Mouse (Mus musculus) MEL (cell line): Measurements from ENCODE around the gene Ifnar2. TPM values are rescaled to one million over a fixed set of nuclear protein-coding genes. Genes with fewer than 3 reads are reported as not detected.
"Not testable (repeated sequence)": the region's sequence is repeated elsewhere in the genome, so short reads cannot be mapped to it uniquely, and the experiment has no call there.

Source experiments
- DNase-seq: peaks from one replicate; pipeline ENCODE4 v3.0.0; 2011; ENCODE audit warnings: low read depth, low spot score
- H3K27ac ChIP-seq: 2 replicates; pipeline ENCODE4 v1.5.1; 2012; ENCODE audit warnings: low read depth, mild to moderate bottlenecking, control low read depth, low read length, moderate library complexity; ENCODE audit not compliant: control insufficient read depth
- H3K27me3 ChIP-seq, 2 experiments: fragments of 150-350 bp in 1 of 2; sonication (generic) in 1 of 2; 2 replicates each; pipeline ENCODE4 v1.6.1; 2012; ENCODE audit warnings: low read length in 2 of 2, mild to moderate bottlenecking in 2 of 2, improper control_type of control experiment in 1 of 2, moderate library complexity in 1 of 2; ENCODE audit not compliant: insufficient read depth in 2 of 2, control insufficient read depth in 1 of 2
- H3K36me3 ChIP-seq, 2 experiments: 2 replicates each; pipeline ENCODE4 v1.6.1; 2012 to 2014; ENCODE audit warnings: low read length in 2 of 2, improper control_type of control experiment in 1 of 2, inconsistent platforms in 1 of 2, mild to moderate bottlenecking in 1 of 2; ENCODE audit not compliant: insufficient read depth in 2 of 2, control insufficient read depth in 1 of 2
- H3K4me1 ChIP-seq, 2 experiments: fragments of 150-350 bp in 1 of 2; sonication (generic) in 1 of 2; 2 replicates each; pipeline ENCODE4 v1.6.1; 2012; ENCODE audit warnings: low read length in 2 of 2, improper control_type of control experiment in 1 of 2, mild to moderate bottlenecking in 1 of 2; ENCODE audit not compliant: insufficient read depth in 2 of 2, control insufficient read depth in 1 of 2
- H3K4me3 ChIP-seq, 2 experiments: fragments of 150-350 bp in 1 of 2; sonication (generic) in 1 of 2; 2 replicates each; pipeline ENCODE4 v1.5.1; 2012; ENCODE audit warnings: low read depth in 2 of 2, low read length in 2 of 2, mild to moderate bottlenecking in 2 of 2, moderate library complexity in 2 of 2, control low read depth in 1 of 2, improper control_type of control experiment in 1 of 2; ENCODE audit not compliant: control insufficient read depth in 1 of 2, insufficient read depth in 1 of 2
- H3K79me2 ChIP-seq: 2 replicates; pipeline ENCODE4 v1.6.1; 2012; ENCODE audit warnings: mild to moderate bottlenecking, low read length, moderate library complexity; ENCODE audit not compliant: control insufficient read depth, poor library complexity, insufficient read depth
- H3K9ac ChIP-seq: 2 replicates; pipeline ENCODE4 v1.6.1; 2012; ENCODE audit warnings: low read depth, mild to moderate bottlenecking, control low read depth, low read length, moderate library complexity; ENCODE audit not compliant: control insufficient read depth, poor library complexity, severe bottlenecking
- H3K9me3 ChIP-seq: fragments of 150-350 bp; sonication (generic); replicated peaks from 2 replicates; pipeline ENCODE4 v1.6.1; 2012; ENCODE audit warnings: mild to moderate bottlenecking, low read length, improper control_type of control experiment, moderate library complexity; ENCODE audit not compliant: insufficient read depth
- CHD2 ChIP-seq: IDR thresholded peaks from 2 replicates; pipeline ENCODE4 v1.6.1; 2011; ENCODE audit warnings: low read length, improper control_type of control experiment
- CTCF ChIP-seq, 3 experiments: IDR thresholded peaks in 2 of 3; conservative IDR thresholded peaks in 1 of 3; 2 replicates each; pipeline ENCODE4 v1.5.1; 2011 to 2012; ENCODE audit warnings: low read length in 3 of 3, low read depth in 2 of 3, mild to moderate bottlenecking in 2 of 3, improper control_type of control experiment in 1 of 3, inconsistent platforms in 1 of 3, mixed read lengths in 1 of 3, moderate library complexity in 1 of 3; ENCODE audit not compliant: control insufficient read depth in 1 of 3, insufficient read depth in 1 of 3, poor library complexity in 1 of 3, severe bottlenecking in 1 of 3
- E2F4 ChIP-seq: IDR thresholded peaks from 2 replicates; pipeline ENCODE4 v1.6.1; 2011; ENCODE audit warnings: low read depth, low read length, improper control_type of control experiment, borderline replicate concordance
- ELF1 ChIP-seq: IDR thresholded peaks from 2 replicates; pipeline ENCODE4 v1.6.1; 2014; ENCODE audit warnings: low read depth, mild to moderate bottlenecking, inconsistent platforms, low read length, improper control_type of control experiment, moderate library complexity
- EP300 ChIP-seq, 2 experiments: IDR thresholded peaks; 2 replicates each; pipeline ENCODE4 v1.6.1; 2011; ENCODE audit warnings: improper control_type of control experiment in 2 of 2, low read length in 2 of 2, low read depth in 1 of 2, mild to moderate bottlenecking in 1 of 2
- ETS1 ChIP-seq: IDR thresholded peaks from 2 replicates; pipeline ENCODE4 v1.6.1; 2012; ENCODE audit warnings: low read depth, mild to moderate bottlenecking, inconsistent platforms, low read length, improper control_type of control experiment, moderate library complexity
- GABPA ChIP-seq: IDR thresholded peaks from 2 replicates; pipeline ENCODE4 v1.6.1; 2012; ENCODE audit warnings: low read depth, mild to moderate bottlenecking, inconsistent platforms, low read length, improper control_type of control experiment, moderate library complexity
- HCFC1 ChIP-seq: IDR thresholded peaks from 2 replicates; pipeline ENCODE4 v1.6.1; 2012; ENCODE audit warnings: low read depth, mild to moderate bottlenecking, inconsistent platforms, low read length, improper control_type of control experiment, moderate library complexity
- KAT2A ChIP-seq: conservative IDR thresholded peaks from 2 replicates; pipeline ENCODE4 v1.6.1; 2012; ENCODE audit warnings: low read depth, low read length, improper control_type of control experiment, inconsistent platforms
- MAFK ChIP-seq: IDR thresholded peaks from 2 replicates; pipeline ENCODE4 v1.6.1; 2011; ENCODE audit warnings: low read depth, mild to moderate bottlenecking, low read length, improper control_type of control experiment, borderline replicate concordance
- MAX ChIP-seq: IDR thresholded peaks from 2 replicates; pipeline ENCODE4 v1.6.1; 2011; ENCODE audit warnings: low read length, improper control_type of control experiment
- MEF2A ChIP-seq: IDR thresholded peaks from 2 replicates; pipeline ENCODE4 v1.6.1; 2014; ENCODE audit warnings: low read depth, mild to moderate bottlenecking, inconsistent platforms, low read length, improper control_type of control experiment; ENCODE audit not compliant: poor library complexity, insufficient replicate concordance, severe bottlenecking; ENCODE audit errors: extremely low read depth
- NRF1 ChIP-seq: IDR thresholded peaks from 2 replicates; pipeline ENCODE4 v1.6.1; 2014; ENCODE audit warnings: low read depth, mild to moderate bottlenecking, inconsistent platforms, low read length, improper control_type of control experiment, moderate library complexity; ENCODE audit not compliant: poor library complexity, insufficient read depth, severe bottlenecking
- RAD21 ChIP-seq: IDR thresholded peaks from 2 replicates; pipeline ENCODE4 v1.6.1; 2011; ENCODE audit warnings: mild to moderate bottlenecking, low read depth, low read length, improper control_type of control experiment
- RCOR1 ChIP-seq: IDR thresholded peaks from 2 replicates; pipeline ENCODE4 v1.6.1; 2012; ENCODE audit warnings: low read depth, mild to moderate bottlenecking, inconsistent platforms, low read length, improper control_type of control experiment
- SIN3A ChIP-seq: IDR thresholded peaks from 2 replicates; pipeline ENCODE4 v1.6.1; 2012; ENCODE audit warnings: low read length, improper control_type of control experiment, inconsistent platforms
- TAL1 ChIP-seq: IDR thresholded peaks from 2 replicates; pipeline ENCODE4 v1.6.1; 2012; ENCODE audit warnings: mild to moderate bottlenecking, inconsistent platforms, low read length, moderate library complexity, mixed read lengths
- TCF12 ChIP-seq: IDR thresholded peaks from 2 replicates; pipeline ENCODE4 v1.6.1; 2014; ENCODE audit warnings: low read depth, mild to moderate bottlenecking, inconsistent platforms, low read length, improper control_type of control experiment, moderate library complexity
- USF1 ChIP-seq: IDR thresholded peaks from 2 replicates; pipeline ENCODE4 v1.6.1; 2014; ENCODE audit warnings: low read depth, mild to moderate bottlenecking, inconsistent platforms, low read length, improper control_type of control experiment, moderate library complexity
- ZNF384 ChIP-seq: IDR thresholded peaks from 2 replicates; pipeline ENCODE4 v1.6.1; 2012; ENCODE audit warnings: low read depth, mild to moderate bottlenecking, inconsistent platforms, low read length, improper control_type of control experiment
- polyA plus RNA-seq, 2 experiments: library from polyadenylated mRNA; stranded (reverse) in 1 of 2; unstranded in 1 of 2; fragments of >175 nt in 1 of 2; fragments of >200 nt in 1 of 2; gene quantifications; 2 replicates each; pipeline versions ENCODE4 v1.2.1 to v1.2.4; 2012; ENCODE audit warnings: low replicate concordance in 2 of 2, low read depth in 1 of 2; ENCODE audit not compliant: insufficient read length in 2 of 2, insufficient read depth in 1 of 2, missing spikeins in 1 of 2
- total RNA-seq: library from RNA; depleted of rRNA; stranded (reverse); fragments of 300-350 nt; gene quantifications from 2 replicates; pipeline ENCODE4 v1.2.3, GENCODE M21; 2012

The Ifnar2 gene
- total and polyA plus RNA-seq, 3 experiments: 21.8 to 38.3 TPM; not detected in 1

DNA sequence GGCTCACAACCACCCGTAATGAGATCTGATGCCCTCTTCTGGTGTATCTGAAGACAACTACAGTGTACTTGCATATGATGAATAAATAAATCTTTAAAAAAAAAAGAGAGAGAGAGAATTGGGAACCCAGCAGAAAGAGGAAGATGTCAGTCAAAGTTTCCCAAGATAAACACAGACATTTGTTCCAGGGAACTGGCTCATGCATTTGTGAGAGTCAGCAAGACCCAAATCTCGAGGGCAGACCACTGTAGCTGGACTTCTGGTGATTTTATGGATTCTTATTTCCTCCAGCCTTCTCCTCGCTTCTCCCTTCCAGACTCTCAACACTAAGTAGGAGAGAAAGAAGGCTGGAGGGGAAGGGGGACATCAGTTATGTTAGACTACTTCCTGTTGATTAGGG lies 65.5 kb downstream of the Ifnar2 start:
- Histone ChIP-seq H3K79me2 (no peaks in the 10 kb centered on the region), H3K4me3 (no peak overlapping the region), H3K9ac (0 out of 2 replicates have a peak overlapping the region, but pooled peaks have one; percentile 25), H3K27ac (peak overlapping the region; percentile 54), H3K4me1 (peaks cover 14 to 39% of the 10 kb centered on the region in 2 experiments), H3K9me3 (no peaks in the 10 kb centered on the region), H3K27me3 (no peaks in the 10 kb centered on the region), H3K36me3 (peaks cover 0 to 33% of the 10 kb centered on the region in 2 experiments; a peak in 2 of 4 replicates)
- peak; percentile 72 for DNase-seq
- TF ChIP-seq ZNF384 (peak; percentile 91), SIN3A (0 out of 2 replicates have a peak, but pooled peaks have one; percentile 20), TAL1 (no peak), ETS1 (peak; percentile 64; the same call in 1 of the 2 replicates), RCOR1 (peak; percentile 65), ELF1 (0 out of 2 replicates have a peak, but pooled peaks have one; percentile 17), TCF12 (0 out of 2 replicates have a peak, but pooled peaks have one; percentile 27), CTCF (IDR thresholded peaks at IDR 0.05 in 2 of 3, conservative IDR thresholded peaks at IDR 0.05 in 1 of 3; ENCODE audit: control insufficient read depth in 1 of 3, insufficient read depth in 1 of 3, low read depth in 2 of 3, low read length in 3 of 3, poor library complexity in 1 of 3, severe bottlenecking in 1 of 3) (peak in 2 of 3 experiments; percentile 2 to 25; a peak in 1 of 6 replicates), KAT2A (no peak), MAX (no peak), EP300 (IDR thresholded peaks at IDR 0.05; ENCODE audit: low read depth in 1 of 2, low read length in 2 of 2) (peak; percentile 9 to 68; a peak in 3 of 4 replicates)

DNA sequence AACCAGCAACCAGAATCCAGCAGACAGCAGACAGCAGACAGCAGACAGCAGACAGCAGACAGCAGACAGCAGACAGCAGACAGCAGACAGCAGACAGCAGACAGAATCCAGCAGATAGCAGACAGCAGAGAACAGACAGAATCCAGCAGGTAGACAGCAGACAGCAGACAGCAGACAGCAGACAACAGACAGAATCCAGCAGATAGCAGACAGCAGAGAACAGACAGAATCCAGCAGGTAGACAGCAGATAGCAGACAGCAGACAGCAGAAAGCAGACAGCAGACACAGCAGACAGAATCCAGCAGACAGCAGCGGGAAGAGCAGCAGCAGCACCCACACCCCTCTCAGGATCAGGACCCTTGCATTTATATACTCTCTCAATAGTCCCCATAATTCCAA lies 66.0 kb downstream of the Ifnar2 start:
- Histone ChIP-seq H3K4me1 (peaks cover 14 to 38% of the 10 kb centered on the region in 2 experiments), H3K36me3 (peaks cover 0 to 33% of the 10 kb centered on the region in 2 experiments; a peak in 2 of 4 replicates)
- not testable (repeated sequence) for H3K9ac ChIP-seq

GRCm38 (mm10) chr16:91441366-91441765 lies 68.8 kb downstream of the Ifnar2 start:
- H3K9me3 ChIP-seq: no peaks in the 10 kb centered on the region
- peak overlapping the region; percentile 13 to 21; a peak in 2 of 4 replicates for H3K4me3 ChIP-seq
- H3K9ac ChIP-seq: peak overlapping the region; percentile 46
- no peaks in the 10 kb centered on the region for H3K79me2 ChIP-seq
- H3K27me3 ChIP-seq: no peaks in the 10 kb centered on the region
- H3K27ac ChIP-seq: peak overlapping the region; percentile 99
- peaks cover 15 to 30% of the 10 kb centered on the region in 2 experiments for H3K4me1 ChIP-seq
- DNase-seq: peak; percentile 94
- peaks cover 0 to 24% of the 10 kb centered on the region in 2 experiments; a peak in 2 of 4 replicates for H3K36me3 ChIP-seq
- TF ChIP-seq E2F4: no peak
- TF ChIP-seq RAD21: no peak
- TF ChIP-seq CHD2: no peak
- TF ChIP-seq HCFC1: peak; percentile 36; the same call in 1 of the 2 replicates
- TF ChIP-seq CTCF (IDR thresholded peaks at IDR 0.05 in 2 of 3, conservative IDR thresholded peaks at IDR 0.05 in 1 of 3; ENCODE audit: control insufficient read depth in 1 of 3, insufficient read depth in 1 of 3, low read depth in 2 of 3, low read length in 3 of 3, poor library complexity in 1 of 3, severe bottlenecking in 1 of 3): peak in 1 of 3 experiments; percentile 26; a peak in 2 of 6 replicates
- TF ChIP-seq KAT2A: no peak
- peak; percentile 95 for TF ChIP-seq TCF12
- no peak for TF ChIP-seq NRF1
- peak; percentile 97 for TF ChIP-seq RCOR1
- no peak for TF ChIP-seq ELF1
- peak; percentile 39; the same call in 1 of the 2 replicates for TF ChIP-seq MAFK
- peak; percentile 95 for TF ChIP-seq MAX
- peak; percentile 95 for TF ChIP-seq USF1
- 0 out of 2 replicates have a peak, but pooled peaks have one; percentile 54 for TF ChIP-seq GABPA
- no peak for TF ChIP-seq MEF2A

More for the DNA sequence above, 66.0 kb downstream of the Ifnar2 start:
- not testable (repeated sequence) for H3K4me3 ChIP-seq, H3K79me2 ChIP-seq, H3K9me3 ChIP-seq, H3K27me3 ChIP-seq
- peak overlapping the region; percentile 54 for H3K27ac ChIP-seq
- DNase-seq: peak; percentile 67
- TF ChIP-seq ETS1 (peak; percentile 55; the same call in 1 of the 2 replicates), TCF12 (0 out of 2 replicates have a peak, but pooled peaks have one; percentile 27), TAL1 (peak; percentile 66), EP300 (IDR thresholded peaks at IDR 0.05; ENCODE audit: low read depth in 1 of 2, low read length in 2 of 2) (peak in 1 of 2 experiments; percentile 19; a peak in 1 of 4 replicates), HCFC1 (0 out of 2 replicates have a peak, but pooled peaks have one; percentile 22)
